Comparison of ENCODE assay signal across 26 mouse cellular contexts in genomic region chr2:74917880-74918537, GRCm38 (mm10).
DNase-seq lines count a peak whose midpoint lies in the region; ATAC-seq and TF ChIP-seq lines count a peak whose summit lies in the region.
"Had no signal": no experiment of that assay in that cellular context is flagged by ENCODE, and none has a peak within 500 bp of the region (broad histone marks: within the 10 kb centered on the region; RNA-seq: fewer than 3 reads in every experiment).

No protein-coding gene starts in this region.

- H3K4me1 ChIP-seq in kidney, embryonic 16.5 days (ENCODE audit: insufficient read depth, low read length): peaks cover 9% of the 10 kb centered on the region; the same call in 1 of the 2 replicates
- H3K4me1 ChIP-seq in kidney, adult 2 months (ENCODE audit: control insufficient read depth, insufficient read depth, low read length): no peaks in the 10 kb centered on the region
- H3K4me1 ChIP-seq in embryonic facial prominence, embryonic 10.5 days: peaks cover 8% of the 10 kb centered on the region
- H3K4me1 ChIP-seq: forebrain, embryonic 13.5 days; hindbrain, embryonic 13.5 days; liver, embryonic 15.5 days; midbrain, embryonic 15.5 days had no signal

- H3K4me3 ChIP-seq in kidney, embryonic 16.5 days (ENCODE audit: low read length): no peak overlapping the region
- H3K4me3 ChIP-seq in kidney, adult 2 months (ENCODE audit: insufficient read depth, low read depth, low read length): no peak overlapping the region
- no peak overlapping the region for H3K4me3 ChIP-seq in embryonic facial prominence, embryonic 10.5 days
- H3K4me3 ChIP-seq: forebrain, embryonic 13.5 days; hindbrain, embryonic 13.5 days; limb, embryonic 12.5 days; liver, embryonic 15.5 days; midbrain, embryonic 10.5 days; midbrain, embryonic 15.5 days had no signal

- TF ChIP-seq POLR2A in kidney, adult 2 months (IDR thresholded peaks at IDR 0.05; ENCODE audit: low read depth, low read length): no peak

- WGBS in kidney, embryonic 16.5 days: 12% methylated on average over 9 of the region's 9 CpGs
- WGBS in kidney, adult 2 months: 39% methylated on average over 9 of the region's 9 CpGs
- 70% methylated on average over 9 of the region's 9 CpGs for WGBS in embryonic facial prominence, embryonic 10.5 days

- H3K4me2 ChIP-seq in kidney, embryonic 16.5 days (replicated peaks; ENCODE audit: low read depth, low read length): peak overlapping the region; percentile 16; the same call in 1 of the 2 replicates
- H3K4me2 ChIP-seq: forebrain, embryonic 13.5 days; heart, embryonic 11.5 days; hindbrain, embryonic 13.5 days; limb, embryonic 12.5 days; liver, embryonic 15.5 days; lung, embryonic 14.5 days; midbrain, embryonic 15.5 days had no signal

- H3K9me3 ChIP-seq in kidney, embryonic 16.5 days (ENCODE audit: low read length): no peaks in the 10 kb centered on the region
- no peaks in the 10 kb centered on the region for H3K9me3 ChIP-seq in embryonic facial prominence, embryonic 10.5 days
- H3K9me3 ChIP-seq: forebrain, embryonic 13.5 days; hindbrain, embryonic 13.5 days; limb, embryonic 12.5 days; liver, embryonic 15.5 days; midbrain, embryonic 10.5 days; midbrain, embryonic 15.5 days had no signal

- peak; percentile 78 for ATAC-seq in kidney, embryonic 16.5 days (ENCODE audit: low FRiP score, low TSS enrichment)
- ATAC-seq: forebrain, embryonic 13.5 days; midbrain, embryonic 15.5 days had no signal

- no peak overlapping the region for H3K9ac ChIP-seq in kidney, embryonic 16.5 days (replicated peaks; ENCODE audit: low read length)
- H3K9ac ChIP-seq: forebrain, embryonic 13.5 days; hindbrain, embryonic 13.5 days; limb, embryonic 12.5 days; liver, embryonic 15.5 days; lung, embryonic 14.5 days; midbrain, embryonic 15.5 days had no signal

- peak overlapping the region; percentile 13; the same call in 1 of the 2 replicates for H3K27ac ChIP-seq in kidney, embryonic 16.5 days (ENCODE audit: low read length)
- H3K27ac ChIP-seq in kidney, adult 2 months (ENCODE audit: insufficient read depth, low read depth, low read length): no peak overlapping the region
- H3K27ac ChIP-seq in embryonic facial prominence, embryonic 10.5 days (replicated peaks): peak overlapping the region; percentile 15; the same call in 1 of the 2 replicates
- H3K27ac ChIP-seq: forebrain, embryonic 13.5 days; hindbrain, embryonic 13.5 days; limb, embryonic 12.5 days; liver, embryonic 15.5 days; midbrain, embryonic 10.5 days; midbrain, embryonic 15.5 days had no signal

- no peak for TF ChIP-seq CTCF in kidney, adult 2 months (conservative IDR thresholded peaks at IDR 0.05; ENCODE audit: insufficient read depth, insufficient read length, low read depth, low read length)

- H3K36me3 ChIP-seq in kidney, embryonic 16.5 days (ENCODE audit: insufficient read depth, low read length): no peaks in the 10 kb centered on the region
- H3K36me3 ChIP-seq in kidney, adult 2 months (ENCODE audit: control insufficient read depth, insufficient read depth, low read length): no peaks in the 10 kb centered on the region
- no peaks in the 10 kb centered on the region for H3K36me3 ChIP-seq in embryonic facial prominence, embryonic 10.5 days (replicated peaks)
- H3K36me3 ChIP-seq: hindbrain, embryonic 13.5 days; limb, embryonic 12.5 days; liver, embryonic 15.5 days; midbrain, embryonic 10.5 days; midbrain, embryonic 15.5 days had no signal

- H3K27me3 ChIP-seq in kidney, embryonic 16.5 days (ENCODE audit: insufficient read depth, low read length): no peaks in the 10 kb centered on the region
- no peaks in the 10 kb centered on the region for H3K27me3 ChIP-seq in kidney, adult 2 months (replicated peaks; ENCODE audit: control insufficient read depth, insufficient read depth, low read length)
- peaks cover 3% of the 10 kb centered on the region; the same call in 1 of the 2 replicates for H3K27me3 ChIP-seq in embryonic facial prominence, embryonic 10.5 days (replicated peaks; ENCODE audit: low read depth, poor library complexity, severe bottlenecking)
- H3K27me3 ChIP-seq: forebrain, embryonic 13.5 days; hindbrain, embryonic 13.5 days; midbrain, embryonic 15.5 days had no signal

- DNase-seq in adrenal gland, postnatal 14 days: peak; percentile 16
- DNase-seq in adrenal gland, postnatal 4 days (ENCODE audit: low spot score in 2 of 2): no peak
- DNase-seq in kidney, adult 2 months: no peak
- peak; percentile 20 for DNase-seq in NIH3T3 (ENCODE audit: low read depth)
- DNase-seq in embryonic facial prominence, embryonic 10.5 days (ENCODE audit: low spot score): no peak
- DNase-seq in left cerebral cortex, adult 18-20 months (ENCODE audit: low spot score in 2 of 2): no peak
- DNase-seq: cerebellum, adult 2 months; cerebellum, postnatal 25 days; gastrocnemius, postnatal 25 days; heart, adult 18-20 months; heart, postnatal 4 days; kidney, adult 8-10 months; layer of hippocampus, adult 9-11 months; lung, embryonic 14.5 days; lung, postnatal 14 days; right cerebral cortex, adult 18-20 months; spleen, adult 18-20 months; thymus, postnatal 14 days had no signal

Comparison
In these comparisons a context has a peak if more than half of its experiments do, and no peak if none do; other contexts are left out.
1. DNase-seq: peak in adrenal gland, postnatal 14 days (single experiment) and NIH3T3 (single experiment); none in adrenal gland, postnatal 4 days (0 of 2), kidney, adult 2 months (single experiment), embryonic facial prominence, embryonic 10.5 days (single experiment) and left cerebral cortex, adult 18-20 months (0 of 2).